Mouse (Mus musculus): ENCODE measurements around the gene Fam19a3. TPM values are rescaled to one million over a fixed set of nuclear protein-coding genes. Genes with fewer than 3 reads are reported as not detected.

Gene Fam19a3
- 0.33 and 0.44 TPM in 2 replicates for polyA plus RNA-seq (2012; rRNA removed)

DNA sequence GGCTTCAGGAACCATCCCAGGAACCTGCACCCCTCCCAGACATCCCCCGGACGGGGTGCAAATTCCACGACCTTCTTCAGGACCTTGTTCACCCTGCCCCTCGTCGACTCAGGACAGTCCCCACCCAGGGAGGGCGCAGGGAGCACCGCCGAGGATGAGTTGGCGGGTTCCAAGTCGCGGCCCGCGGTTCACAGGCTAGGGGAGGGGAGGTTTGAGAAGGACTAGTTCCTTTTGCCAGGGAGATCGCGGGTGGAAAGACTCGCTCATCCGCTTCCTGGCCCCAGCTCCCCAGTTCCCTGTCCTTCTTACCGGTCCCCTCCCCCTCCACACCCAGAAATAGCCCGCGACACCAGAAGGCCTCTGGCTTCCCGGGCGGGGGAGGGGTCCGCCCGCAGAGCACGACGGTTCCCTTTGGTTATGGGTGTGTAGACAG is at the start of gene Fam19a3:
Gene Fam19a3 (minus strand): TSS at position 370 of the 433 bp plus-strand sequence.

DNA sequence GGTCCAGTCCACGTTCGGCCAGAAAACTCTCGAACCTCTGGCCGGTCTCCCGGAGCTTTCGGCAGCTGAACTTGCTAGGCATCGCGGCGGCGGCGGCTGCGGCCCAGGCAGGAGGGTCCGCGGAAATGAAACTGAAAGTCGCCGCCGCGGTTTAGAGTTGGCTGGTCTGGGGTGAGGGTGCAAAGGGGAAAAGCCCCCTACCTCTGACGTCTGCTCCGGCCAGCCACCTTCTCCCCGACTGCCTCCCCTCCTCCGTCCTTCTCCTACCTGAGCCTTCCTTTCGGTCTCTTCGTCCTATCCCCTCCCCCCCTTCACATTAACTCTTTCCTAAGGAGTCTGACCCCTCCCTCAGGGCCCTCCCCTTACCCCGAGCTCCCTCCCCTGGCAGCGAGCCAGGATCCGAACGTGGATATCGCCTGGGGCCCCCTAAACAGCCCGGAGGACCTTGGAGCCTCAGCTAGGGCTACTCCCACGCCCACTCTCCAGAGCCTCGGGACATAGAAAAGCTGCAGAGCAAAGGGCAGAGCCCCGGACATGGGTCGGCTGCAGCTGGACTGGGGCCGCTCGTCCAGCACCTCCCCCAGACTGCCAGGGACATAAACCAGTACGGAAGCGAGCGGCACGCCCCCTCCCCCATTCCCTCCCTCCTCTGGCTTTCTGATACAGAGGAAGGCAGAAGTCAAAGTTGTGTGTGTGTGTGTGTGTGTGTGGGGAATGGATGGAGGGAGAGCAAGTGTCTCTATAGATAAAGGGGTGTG is 36.5 kb upstream of the Fam19a3 start, which contains the start of gene Mov10:
Gene Mov10 (minus strand): TSS at position 573 of the 758 bp plus-strand sequence.

DNA sequence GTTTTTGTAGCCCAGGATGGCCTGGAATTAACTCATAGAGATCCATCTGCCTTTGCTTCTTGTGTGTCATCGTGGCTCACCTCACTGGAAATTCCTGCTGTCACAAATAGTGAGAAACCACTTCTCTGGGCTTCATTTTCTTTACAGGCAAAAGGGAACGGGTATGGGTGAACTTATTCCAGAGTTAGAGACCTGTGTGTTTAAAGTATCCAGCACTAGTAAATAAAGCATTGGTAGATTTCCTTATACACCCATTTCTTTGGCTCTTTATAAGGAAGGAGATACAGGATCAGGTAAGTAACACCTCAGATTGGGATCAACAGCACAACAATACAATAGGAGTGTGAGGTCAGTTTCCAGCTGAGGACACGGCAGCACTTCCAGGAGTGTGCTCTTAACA is 6.4 kb upstream of the Fam19a3 start, which contains the start of gene Rhoc:
Gene Rhoc (plus strand): TSS at position 301 of the 400 bp plus-strand sequence.

DNA sequence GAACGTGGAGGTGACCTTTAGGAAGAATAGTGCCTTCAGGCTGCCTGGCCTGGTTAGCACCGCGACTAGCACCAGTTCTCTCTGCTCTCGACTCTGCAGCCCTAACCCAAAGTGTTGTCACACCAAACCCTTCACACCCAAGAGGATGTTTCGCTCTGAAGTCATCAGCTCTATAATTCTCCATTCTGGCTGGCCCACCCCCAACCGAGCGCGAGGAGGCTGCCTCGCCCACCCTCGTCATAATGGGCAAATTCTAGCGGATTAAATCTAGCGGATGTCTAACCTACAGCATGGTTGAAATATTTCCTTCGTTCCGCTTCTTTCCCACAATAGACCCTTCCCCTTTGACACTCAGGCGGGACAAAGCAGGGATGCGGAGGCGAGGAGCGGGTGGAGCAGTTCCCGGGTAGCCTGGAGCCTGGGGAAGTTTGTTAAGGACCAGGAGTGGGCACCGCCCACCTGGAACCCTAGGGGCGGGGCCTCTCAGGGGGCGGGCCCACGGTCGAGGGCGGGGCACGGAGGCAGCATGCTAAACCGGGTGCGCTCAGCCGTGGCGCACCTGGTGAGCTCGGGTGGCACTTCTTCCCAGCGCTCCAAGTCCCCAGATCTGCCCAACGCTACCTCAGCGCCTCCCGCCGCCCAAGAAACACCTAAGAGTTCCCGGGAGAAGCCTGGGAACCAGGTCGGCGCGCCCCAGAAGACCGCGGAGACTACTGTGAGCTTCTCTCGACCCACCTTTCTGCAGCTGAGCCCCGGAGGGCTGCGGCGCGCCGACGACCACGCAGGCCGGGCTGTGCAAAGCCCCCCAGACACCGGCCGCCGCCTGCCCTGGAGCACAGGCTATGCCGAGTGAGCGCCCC is 849 bp downstream of the Fam19a3 start, which contains the start of gene Ppm1j:
Gene Ppm1j (plus strand): TSS at position 496 of the 860 bp plus-strand sequence.

Other genes with a start within 250 kb of the Fam19a3 start
- 111 and 136 TPM in 2 replicates for gene Slc16a1, start 143.2 kb downstream of the Fam19a3 start, polyA plus RNA-seq (2012; rRNA removed)
- gene Ppm1j, start 784 bp downstream of the Fam19a3 start, polyA plus RNA-seq (2012; rRNA removed) = 53.2 and 60.1 TPM in 2 replicates
- 227 and 284 TPM in 2 replicates for gene Rhoc, start 6.5 kb upstream of the Fam19a3 start, polyA plus RNA-seq (2012; rRNA removed)
- 16.8 and 19.2 TPM in 2 replicates for gene Mov10, start 36.7 kb upstream of the Fam19a3 start, polyA plus RNA-seq (2012; rRNA removed)
- 7.7 and 8.1 TPM in 2 replicates for gene St7l, start 82.2 kb upstream of the Fam19a3 start, polyA plus RNA-seq (2012; rRNA removed)
- gene Capza1, start 82.7 kb upstream of the Fam19a3 start, polyA plus RNA-seq (2012; rRNA removed) = 16.1 and 16.7 TPM in 2 replicates
- 15.3 and 16.6 TPM in 2 replicates for gene Wnt2b, start 180.1 kb upstream of the Fam19a3 start, polyA plus RNA-seq (2012; rRNA removed)